ENCODE assay signal across 10 mouse cellular contexts in the genomic region with DNA sequence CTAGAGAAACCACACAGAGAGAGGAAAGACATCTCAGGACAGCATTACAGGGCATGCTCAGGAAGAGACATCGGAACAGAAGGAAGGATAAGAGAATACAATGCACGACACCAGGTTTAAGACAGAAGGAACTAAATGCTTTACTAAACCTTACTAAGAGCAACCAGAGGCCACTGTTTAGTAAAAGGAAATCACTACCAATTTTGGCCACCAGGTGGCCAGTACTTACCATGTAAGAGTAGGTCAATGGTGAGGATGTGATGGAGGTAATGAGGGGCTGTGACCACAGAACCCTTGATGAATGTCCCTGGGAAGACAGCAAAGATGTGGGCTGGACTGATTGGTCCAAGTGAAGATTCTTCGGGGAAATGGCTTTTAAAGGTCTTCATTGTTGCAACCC.
A peak's percentile ranks its signal among the peaks of the same experiment; 100 is the strongest.
DNase-seq lines count a peak whose midpoint lies in the region; ATAC-seq and TF ChIP-seq lines count a peak whose summit lies in the region.
"Had no signal": no experiment of that assay in that cellular context is flagged by ENCODE, and none has a peak within 500 bp of the region (broad histone marks: within the 10 kb centered on the region; RNA-seq: fewer than 3 reads in every experiment).

No protein-coding gene starts in this region.

- no peak overlapping the region for H3K9ac ChIP-seq in liver, embryonic 11.5 days (ENCODE audit: low read depth, low read length)
- no peak overlapping the region for H3K9ac ChIP-seq in liver, embryonic 12.5 days
- H3K9ac ChIP-seq: embryonic facial prominence, embryonic 12.5 days; heart, embryonic 13.5 days had no signal

- H3K4me1 ChIP-seq in liver, embryonic 11.5 days (replicated peaks; ENCODE audit: control insufficient read depth, insufficient read depth, low read length), result peaks cover 1% of the 10 kb centered on the region
- 0 out of 2 replicates have a peak, but pooled peaks cover 4% of the 10 kb centered on the region for H3K4me1 ChIP-seq in liver, embryonic 12.5 days
- H3K4me1 ChIP-seq in G1E (ENCODE audit: insufficient read depth, low read depth, low read length), result no peaks in the 10 kb centered on the region

- no peak overlapping the region for H3K27ac ChIP-seq in liver, embryonic 11.5 days (ENCODE audit: low read depth, low read length)
- H3K27ac ChIP-seq in liver, embryonic 12.5 days, result no peak overlapping the region
- H3K27ac ChIP-seq: embryonic facial prominence, embryonic 12.5 days; heart, embryonic 13.5 days had no signal

- 0 out of 2 replicates have a peak, but pooled peaks have one; percentile 15 for ATAC-seq in liver, embryonic 11.5 days (replicated peaks; ENCODE audit: low FRiP score)
- no peak for ATAC-seq in liver, embryonic 12.5 days
- ATAC-seq in G1E (ENCODE audit: extremely low read depth, insufficient number of reproducible peaks, low FRiP score, poor library complexity, severe bottlenecking), result peak; percentile 40; the same call in 1 of the 2 replicates
- no peak for ATAC-seq in frontal cortex, adult (ENCODE audit: low TSS enrichment)

- no peak for DNase-seq in liver, embryonic 11.5 days (ENCODE audit: low spot score)
- DNase-seq in G1E (ENCODE audit: low spot score), result no peak
- peak; percentile 16 for DNase-seq in c-Kit-negative CD71-positive TER-119-positive erythroid progenitor cells, embryonic 14.5 days (ENCODE audit: low read depth, low spot score)
- DNase-seq in retina, postnatal 1 day, result peak; percentile 48
- no peak for DNase-seq in urinary bladder, adult 18-20 months (ENCODE audit: low spot score in 2 of 2)

- no peaks in the 10 kb centered on the region for H3K27me3 ChIP-seq in liver, embryonic 11.5 days (replicated peaks; ENCODE audit: control insufficient read depth, insufficient read depth, low read length)
- H3K27me3 ChIP-seq in liver, embryonic 12.5 days (replicated peaks), result no peaks in the 10 kb centered on the region; the same call in 1 of the 2 replicates
- H3K27me3 ChIP-seq in G1E (ENCODE audit: insufficient read depth, low read length), result peaks cover 27% of the 10 kb centered on the region
- H3K27me3 ChIP-seq: embryonic facial prominence, embryonic 12.5 days; heart, embryonic 13.5 days had no signal

- peak; percentile 57 for TF ChIP-seq CTCF in G1E (IDR thresholded peaks at IDR 0.05; ENCODE audit: low read depth, low read length)

- no peaks in the 10 kb centered on the region for H3K9me3 ChIP-seq in liver, embryonic 11.5 days (ENCODE audit: control insufficient read depth, low read length)
- H3K9me3 ChIP-seq in liver, embryonic 12.5 days (replicated peaks), result no peaks in the 10 kb centered on the region
- no peaks in the 10 kb centered on the region for H3K9me3 ChIP-seq in G1E (replicated peaks)
- H3K9me3 ChIP-seq: embryonic facial prominence, embryonic 12.5 days; heart, embryonic 13.5 days had no signal

- H3K4me2 ChIP-seq in liver, embryonic 11.5 days, result no peak overlapping the region
- no peak overlapping the region for H3K4me2 ChIP-seq in liver, embryonic 12.5 days
- H3K4me2 ChIP-seq: embryonic facial prominence, embryonic 12.5 days; heart, embryonic 13.5 days had no signal

- no peak overlapping the region for H3K4me3 ChIP-seq in liver, embryonic 11.5 days (ENCODE audit: low read depth, low read length)
- no peak overlapping the region for H3K4me3 ChIP-seq in liver, embryonic 12.5 days
- H3K4me3 ChIP-seq in G1E (ENCODE audit: low read depth, low read length), result no peak overlapping the region
- H3K4me3 ChIP-seq: embryonic facial prominence, embryonic 12.5 days; heart, embryonic 13.5 days; myocyte had no signal

- no peaks in the 10 kb centered on the region for H3K36me3 ChIP-seq in liver, embryonic 11.5 days (ENCODE audit: control insufficient read depth, insufficient read depth, low read length)
- H3K36me3 ChIP-seq in liver, embryonic 12.5 days, result no peaks in the 10 kb centered on the region
- H3K36me3 ChIP-seq in G1E (replicated peaks), result no peaks in the 10 kb centered on the region
- H3K36me3 ChIP-seq: embryonic facial prominence, embryonic 12.5 days; heart, embryonic 13.5 days had no signal

- WGBS in liver, embryonic 11.5 days, result 66% methylated on average over 3 of the region's 3 CpGs
- 51% methylated on average over 3 of the region's 3 CpGs for WGBS in liver, embryonic 12.5 days (ENCODE audit: insufficient replicate concordance)

Comparison
In these comparisons a context has a peak if more than half of its experiments do, and no peak if none do; other contexts are left out.
1. ATAC-seq: peak in liver, embryonic 11.5 days (single experiment) and G1E (single experiment); none in liver, embryonic 12.5 days (single experiment) and frontal cortex, adult (single experiment).
2. DNase-seq: peak in c-Kit-negative CD71-positive TER-119-positive erythroid progenitor cells, embryonic 14.5 days (single experiment) and retina, postnatal 1 day (single experiment); none in liver, embryonic 11.5 days (single experiment), G1E (single experiment) and urinary bladder, adult 18-20 months (0 of 2).